Mouse (Mus musculus) Muller cell, postnatal 12 days (primary cell): ENCODE data around the gene Serpinb6c.
"Not testable (repeated sequence)": the region's sequence is repeated elsewhere in the genome, so short reads cannot be mapped to it uniquely, and the experiment has no call there.

ENCODE experiments used
- DNase-seq: peaks from one replicate; pipeline ENCODE4 v3.0.0-alpha.2; 2015; ENCODE audit errors: inconsistent ontology term

The Serpinb6c gene

GRCm38 (mm10) chr13:33905176-33905954 is at the start of gene Serpinb6c:
Serpinb6c (minus strand) TSS chr13:33905708.
- DNase-seq = no peak

- no peak for DNase-seq
Measured at GRCm38 (mm10) chr13:33952947-33953346, 47.4 kb upstream of the Serpinb6c start.

DNA sequence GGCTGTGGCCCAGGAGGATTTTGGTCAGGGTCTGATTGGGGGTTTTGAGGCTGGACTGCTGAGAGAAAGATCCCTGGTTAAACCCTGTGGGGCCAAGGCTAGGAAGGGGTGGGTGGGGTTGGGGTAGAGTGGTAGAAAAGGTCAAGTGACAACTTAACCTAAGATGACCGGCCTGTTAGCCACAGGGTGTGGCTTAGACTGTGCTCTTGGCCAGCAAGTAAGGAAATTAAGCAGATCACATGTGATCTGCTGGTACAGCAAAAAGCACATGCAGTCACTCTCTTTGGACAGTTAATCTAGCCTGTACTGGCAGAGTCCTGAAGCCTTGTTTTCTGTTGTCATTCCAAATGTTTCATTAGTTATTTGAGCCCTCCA is 46.6 kb upstream of the Serpinb6c start:
- no peak for DNase-seq

- peak; percentile 73 for DNase-seq
Measured at GRCm38 (mm10) chr13:33951308-33952074, 46.0 kb upstream of the Serpinb6c start.

DNA sequence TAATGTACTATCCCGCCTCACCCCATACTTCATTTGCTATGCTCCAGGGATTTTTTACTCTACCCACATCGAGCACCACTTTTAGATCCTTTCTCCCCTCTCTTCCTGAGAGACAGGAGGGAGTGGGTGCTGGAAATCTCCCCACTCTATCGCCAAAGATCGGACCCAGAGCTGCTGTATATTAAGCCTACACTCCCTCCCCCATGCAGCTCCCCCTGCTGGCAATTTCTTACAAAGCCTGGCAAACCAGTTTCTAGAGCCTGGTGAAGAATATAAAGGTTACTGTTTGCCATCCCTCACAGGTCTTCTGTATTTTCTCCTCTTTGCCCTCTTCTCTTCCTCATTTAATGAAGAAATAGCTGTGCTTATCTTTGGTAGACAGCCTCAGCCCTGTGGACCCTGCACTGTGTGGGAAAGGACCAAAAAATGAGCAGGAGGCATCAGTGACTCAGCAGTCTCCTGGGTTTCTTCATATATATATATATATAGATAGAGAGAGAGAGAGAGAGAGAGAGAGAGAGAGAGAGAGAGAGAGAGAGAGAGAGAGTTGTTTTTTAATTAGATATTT is 36.8 kb upstream of the Serpinb6c start:
- DNase-seq = no peak

DNA sequence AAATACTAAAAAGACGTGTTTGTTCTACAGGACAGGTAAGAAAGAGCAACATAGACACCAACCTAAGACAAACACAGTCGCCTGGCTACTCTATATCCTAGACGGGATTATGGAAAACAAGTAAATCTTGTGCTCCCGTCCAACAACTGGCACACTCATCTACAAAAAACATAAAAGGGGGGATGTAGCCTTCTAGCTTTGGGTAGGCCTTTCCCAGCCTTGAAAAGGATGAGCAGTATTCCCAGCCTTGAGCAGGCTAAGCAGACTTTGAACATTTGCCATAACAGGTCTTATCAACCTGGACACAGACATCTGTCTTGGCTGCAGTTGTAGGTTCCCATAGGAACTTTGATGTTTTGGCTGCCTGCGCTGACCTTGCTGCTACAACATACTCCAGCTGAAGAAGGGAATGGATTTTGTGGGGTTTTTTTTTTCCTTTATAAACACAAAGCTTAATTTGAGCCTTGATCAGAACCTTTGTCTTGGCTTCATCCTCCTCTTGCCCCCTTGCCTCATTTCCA is 35.8 kb upstream of the Serpinb6c start:
- no peak for DNase-seq

- not testable (repeated sequence) for DNase-seq
Measured at GRCm38 (mm10) chr13:33937587-33937986, 32.1 kb upstream of the Serpinb6c start.

- DNase-seq = no peak
Measured at GRCm38 (mm10) chr13:33937151-33937550, 31.6 kb upstream of the Serpinb6c start.

DNA sequence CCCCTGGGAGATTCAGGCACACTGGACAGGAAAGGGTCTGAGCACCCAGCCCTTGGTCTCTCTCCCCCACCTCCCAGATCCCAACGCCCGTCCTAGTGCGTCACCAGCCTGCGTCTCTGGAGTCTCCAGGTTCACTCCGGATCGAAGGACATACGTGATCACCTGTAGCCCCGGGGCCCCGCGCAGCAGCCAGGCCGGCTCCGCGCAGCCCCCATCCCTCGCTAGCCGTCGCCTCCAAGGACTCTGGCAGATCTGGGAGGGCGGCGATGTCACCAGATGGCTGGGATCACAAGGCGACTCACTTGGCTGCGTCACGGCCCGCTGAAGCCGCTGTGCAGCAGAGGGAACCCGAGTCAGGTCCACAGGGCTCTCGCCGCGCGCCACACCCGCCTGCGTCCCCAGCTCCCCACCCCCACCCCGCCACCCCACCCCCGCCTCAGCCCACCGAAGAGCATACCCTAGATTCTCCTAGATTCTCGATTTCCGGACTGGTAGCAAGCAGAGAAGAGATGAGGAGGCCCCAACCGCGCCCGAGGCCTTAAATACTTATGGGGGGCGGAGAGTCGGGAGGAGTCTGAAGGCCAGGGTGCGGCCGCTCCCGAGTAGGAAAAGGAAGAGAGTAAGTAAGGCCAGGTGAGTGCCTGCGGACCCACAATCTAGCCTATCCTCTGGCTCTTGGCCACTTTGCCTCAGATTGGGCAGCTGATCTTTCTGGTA is 30.1 kb upstream of the Serpinb6c start:
- DNase-seq = peak; percentile 73

GRCm38 (mm10) chr13:33934743-33935142 is 29.2 kb upstream of the Serpinb6c start:
- DNase-seq = peak; percentile 15

DNA sequence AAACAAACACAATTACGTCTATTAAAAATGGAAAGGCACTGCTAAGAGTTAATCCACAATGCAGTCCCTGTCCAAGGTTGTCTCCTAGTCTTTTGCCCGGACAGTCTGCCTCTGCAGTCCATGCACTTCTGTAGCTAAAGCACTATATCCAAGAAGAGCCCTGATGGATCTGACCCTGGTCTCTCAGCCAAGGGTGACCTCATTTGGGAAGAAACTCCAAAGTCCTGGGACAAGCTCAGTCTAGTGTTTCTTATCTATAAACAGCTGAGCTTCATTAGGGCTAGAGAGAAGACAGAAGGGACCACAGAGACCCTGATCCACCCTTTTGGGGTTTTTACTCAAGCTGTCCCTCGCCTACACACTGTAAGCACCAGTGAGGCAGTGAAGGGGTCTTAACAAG is 25.4 kb upstream of the Serpinb6c start:
- DNase-seq = no peak

DNA sequence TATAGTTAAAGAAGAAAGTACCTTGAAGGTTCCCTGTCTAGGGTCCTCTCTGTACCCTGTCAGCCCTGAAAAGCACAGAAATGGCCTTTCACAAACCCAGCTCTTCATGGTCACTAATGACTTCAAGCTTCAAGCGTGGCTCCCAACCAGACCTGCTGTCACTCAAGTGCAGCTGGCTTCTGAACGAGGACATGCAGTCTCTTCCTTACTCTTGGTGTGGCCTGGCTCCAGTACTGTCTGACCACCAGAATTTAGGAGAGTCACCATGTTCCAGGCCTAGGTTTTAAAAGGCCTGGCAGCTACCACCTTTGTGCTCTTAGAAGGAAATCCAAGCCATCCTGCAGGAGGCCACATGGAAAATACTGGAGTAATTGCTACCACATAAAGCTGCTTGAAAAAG is 24.8 kb upstream of the Serpinb6c start:
- no peak for DNase-seq

DNA sequence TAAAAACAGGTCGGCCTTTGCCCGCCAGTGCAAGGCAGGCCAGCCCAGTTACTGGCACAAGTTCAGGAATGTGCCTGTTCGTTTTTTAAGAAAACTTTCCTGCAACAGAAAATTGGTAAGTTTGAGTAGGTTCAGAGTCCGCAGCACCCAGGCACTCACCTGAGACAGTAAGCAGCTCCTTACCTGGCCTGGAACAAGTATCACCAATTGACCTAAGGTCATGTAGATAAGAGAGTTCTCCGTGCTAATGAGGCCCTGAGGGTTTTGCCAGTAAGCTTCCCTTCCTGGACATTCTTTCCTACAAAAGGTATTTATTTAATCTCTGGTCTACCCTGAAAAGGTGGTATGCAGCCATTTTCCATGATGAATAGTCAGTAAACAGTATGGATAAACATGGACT is 16.2 kb upstream of the Serpinb6c start:
- no peak for DNase-seq

- DNase-seq = no peak
Measured at GRCm38 (mm10) chr13:33921041-33921440, 15.5 kb upstream of the Serpinb6c start.

GRCm38 (mm10) chr13:33906821-33907220 is 1.3 kb upstream of the Serpinb6c start:
- no peak for DNase-seq

- no peak for DNase-seq
Measured at GRCm38 (mm10) chr13:33903290-33903689, 2.2 kb downstream of the Serpinb6c start.

GRCm38 (mm10) chr13:33894207-33894606 is 11.3 kb downstream of the Serpinb6c start:
- DNase-seq = no peak

DNA sequence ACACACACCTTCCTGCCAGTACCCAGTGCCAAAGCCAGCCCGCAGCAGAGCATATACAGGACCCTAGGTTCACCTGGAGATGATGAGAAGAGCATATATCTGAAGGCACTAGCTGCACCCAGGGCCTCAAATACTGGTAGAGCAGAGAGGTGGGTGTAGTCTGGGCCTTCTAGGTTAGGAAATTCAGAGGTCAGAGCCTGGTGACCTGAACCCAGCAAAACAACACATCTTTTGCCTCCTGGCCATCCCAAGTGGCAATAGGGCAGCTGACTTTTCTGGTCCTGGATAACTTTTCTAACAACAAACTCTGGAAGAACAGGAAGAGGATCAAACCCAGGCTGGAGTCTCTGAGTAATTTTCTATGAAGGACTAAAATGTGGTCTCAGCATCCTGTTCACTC is 62.2 kb downstream of the Serpinb6c start, which contains the start of gene Serpinb6e:
Serpinb6e (minus strand) TSS at position 101 of the 400 bp plus-strand sequence.
- no peak for DNase-seq

- DNase-seq = no peak
Measured at GRCm38 (mm10) chr13:33830751-33831150, 74.8 kb downstream of the Serpinb6c start.
